Mouse (Mus musculus) hindbrain, embryonic 13.5 days (tissue): ENCODE data around the gene Zc3h12c. TPM values are rescaled to one million over a fixed set of nuclear protein-coding genes. Genes with fewer than 3 reads are reported as not detected.

Experiments used
- ATAC-seq: fragments of 200-750 bp; cut with Nextera tagmentation; 2 replicates; pipeline ENCODE4 v1.8.0; 2017; ENCODE audit warnings: moderate TSS enrichment; ENCODE audit not compliant: low FRiP score
- H3K27ac ChIP-seq: fragments of 300-500 bp; sonication (generic); 2 replicates; pipeline ENCODE4 v1.5.1; 2015; ENCODE audit warnings: inconsistent platforms, mild to moderate bottlenecking, moderate library complexity
- H3K27me3 ChIP-seq: fragments of 300-500 bp; sonication (generic); 2 replicates; pipeline ENCODE4 v1.6.1; 2015; ENCODE audit warnings: mild to moderate bottlenecking, inconsistent platforms
- H3K36me3 ChIP-seq: fragments of 300-500 bp; sonication (generic); 2 replicates; pipeline ENCODE4 v1.6.1; 2015; ENCODE audit warnings: mild to moderate bottlenecking, inconsistent platforms
- H3K4me1 ChIP-seq: fragments of 300-500 bp; sonication (generic); replicated peaks from 2 replicates; pipeline ENCODE4 v1.6.1; 2015; ENCODE audit warnings: inconsistent platforms
- H3K4me2 ChIP-seq: fragments of 300-500 bp; sonication (generic); 2 replicates; pipeline ENCODE4 v1.6.1; 2015; ENCODE audit warnings: inconsistent platforms, mild to moderate bottlenecking, moderate library complexity
- H3K4me3 ChIP-seq: fragments of 300-500 bp; sonication (generic); 2 replicates; pipeline ENCODE4 v1.5.1; 2015; ENCODE audit warnings: mild to moderate bottlenecking, inconsistent platforms
- H3K9ac ChIP-seq: fragments of 300-500 bp; sonication (generic); 2 replicates; pipeline ENCODE4 v1.6.1; 2015; ENCODE audit warnings: mild to moderate bottlenecking, inconsistent platforms
- H3K9me3 ChIP-seq: fragments of 300-500 bp; sonication (generic); 2 replicates; pipeline ENCODE4 v1.6.1; 2016; ENCODE audit warnings: inconsistent platforms
- WGBS: fragments of 180-500 bp; shearing (Covaris S2); methylation state at CpG from one replicate; pipeline ENCODE4 v1.1.7; 2015; 5-methylcytosine and 5-hydroxymethylcytosine counted together
- polyA plus RNA-seq: library from polyadenylated mRNA; unstranded; fragments of >200 nt; fragmentation: Nextera tagmentation; extraction: Ambion mirVana; gene quantifications from 2 replicates; pipeline ENCODE4 v1.2.1, GENCODE M21; 2015

The Zc3h12c gene
- polyA plus RNA-seq = 6.1 and 6.5 TPM in 2 replicates

GRCm38 (mm10) chr9:52167863-52168685, at the start of gene Zc3h12c:
TSS of gene Zc3h12c (minus strand) at chr9:52168572.
- under 1% methylated on average over 61 of the region's 100 CpGs for WGBS
- peak within 1 kb of the TSS; percentile 99 for H3K9ac ChIP-seq
- peak within 1 kb of the TSS; percentile 95 for H3K4me3 ChIP-seq
- H3K36me3 ChIP-seq = no peaks in the 10 kb centered on the region
- H3K4me1 ChIP-seq = peaks cover 32% of the 10 kb centered on the region
- peak; percentile 82 for ATAC-seq
- peak within 1 kb of the TSS; percentile 99 for H3K27ac ChIP-seq
- H3K9me3 ChIP-seq = no peaks in the 10 kb centered on the region
- no peaks in the 10 kb centered on the region for H3K27me3 ChIP-seq
- H3K4me2 ChIP-seq = peak within 1 kb of the TSS; percentile 70

GRCm38 (mm10) chr9:52217636-52218035, 49.3 kb upstream of the Zc3h12c start:
- no peaks in the 10 kb centered on the region for H3K9me3 ChIP-seq

GRCm38 (mm10) chr9:52215291-52215690, 46.9 kb upstream of the Zc3h12c start:
- Histone ChIP-seq H3K27me3 (no peaks in the 10 kb centered on the region), H3K9me3 (no peaks in the 10 kb centered on the region), H3K4me1 (no peaks in the 10 kb centered on the region), H3K36me3 (no peaks in the 10 kb centered on the region), H3K27ac (no peak overlapping the region), H3K4me2 (no peak overlapping the region), H3K9ac (no peak overlapping the region), H3K4me3 (no peak overlapping the region)
- WGBS = 89% methylated on average over 3 of the region's 3 CpGs
- no peak for ATAC-seq

More at GRCm38 (mm10) chr9:52217636-52218035, 49.3 kb upstream of the Zc3h12c start:
- Histone ChIP-seq H3K4me3 (no peak overlapping the region), H3K36me3 (no peaks in the 10 kb centered on the region), H3K9ac (no peak overlapping the region), H3K27me3 (no peaks in the 10 kb centered on the region), H3K4me1 (0 out of 2 replicates have a peak, but pooled peaks cover 4% of the 10 kb centered on the region), H3K27ac (no peak overlapping the region), H3K4me2 (no peak overlapping the region)
- 79% methylated on average over 4 of the region's 4 CpGs for WGBS
- ATAC-seq = no peak

GRCm38 (mm10) chr9:52212416-52212815, 44.0 kb upstream of the Zc3h12c start:
- no peaks in the 10 kb centered on the region for H3K4me1 ChIP-seq
- H3K27me3 ChIP-seq = no peaks in the 10 kb centered on the region
- no peaks in the 10 kb centered on the region for H3K9me3 ChIP-seq
- ATAC-seq = no peak
- no peaks in the 10 kb centered on the region for H3K36me3 ChIP-seq
- no peak overlapping the region for H3K4me3 ChIP-seq
- H3K27ac ChIP-seq = no peak overlapping the region
- H3K4me2 ChIP-seq = no peak overlapping the region
- no peak overlapping the region for H3K9ac ChIP-seq
- WGBS = 85% methylated on average over 6 of the region's 6 CpGs

GRCm38 (mm10) chr9:52208510-52209030, 40.2 kb upstream of the Zc3h12c start:
- no peak overlapping the region for H3K4me2 ChIP-seq
- H3K9me3 ChIP-seq = no peaks in the 10 kb centered on the region
- no peaks in the 10 kb centered on the region for H3K4me1 ChIP-seq
- no peaks in the 10 kb centered on the region for H3K36me3 ChIP-seq
- no peak overlapping the region for H3K4me3 ChIP-seq
- no peak overlapping the region for H3K27ac ChIP-seq
- no peaks in the 10 kb centered on the region for H3K27me3 ChIP-seq
- WGBS = 77% methylated on average over 3 of the region's 3 CpGs
- no peak for ATAC-seq
- no peak overlapping the region for H3K9ac ChIP-seq

- H3K4me3 ChIP-seq = no peak overlapping the region
- H3K27me3 ChIP-seq = no peaks in the 10 kb centered on the region
- WGBS = 74% methylated on average over 4 of the region's 4 CpGs
- no peak overlapping the region for H3K27ac ChIP-seq
- no peak for ATAC-seq
- no peaks in the 10 kb centered on the region for H3K36me3 ChIP-seq
- H3K4me2 ChIP-seq = no peak overlapping the region
- H3K4me1 ChIP-seq = no peaks in the 10 kb centered on the region
- H3K9ac ChIP-seq = no peak overlapping the region
- no peaks in the 10 kb centered on the region for H3K9me3 ChIP-seq
These were observed 34.8 kb upstream of the Zc3h12c start for GRCm38 (mm10) chr9:52203189-52203588.

- H3K36me3 ChIP-seq = no peaks in the 10 kb centered on the region
- H3K9ac ChIP-seq = no peak overlapping the region
- no peaks in the 10 kb centered on the region for H3K27me3 ChIP-seq
- no peak overlapping the region for H3K4me3 ChIP-seq
- no peak overlapping the region for H3K27ac ChIP-seq
- no peak overlapping the region for H3K4me2 ChIP-seq
- no peaks in the 10 kb centered on the region for H3K4me1 ChIP-seq
- 82% methylated on average over 4 of the region's 4 CpGs for WGBS
- H3K9me3 ChIP-seq = no peaks in the 10 kb centered on the region
- ATAC-seq = no peak
These were observed 31.9 kb upstream of the Zc3h12c start for GRCm38 (mm10) chr9:52200271-52200670.

GRCm38 (mm10) chr9:52195853-52196252, 27.5 kb upstream of the Zc3h12c start:
- H3K36me3 ChIP-seq = no peaks in the 10 kb centered on the region
- no peak overlapping the region for H3K4me2 ChIP-seq
- H3K27ac ChIP-seq = no peak overlapping the region
- no peak overlapping the region for H3K4me3 ChIP-seq
- H3K9ac ChIP-seq = no peak overlapping the region
- WGBS = 84% methylated on average over 3 of the region's 3 CpGs
- H3K9me3 ChIP-seq = no peaks in the 10 kb centered on the region
- no peak for ATAC-seq
- H3K27me3 ChIP-seq = no peaks in the 10 kb centered on the region
- H3K4me1 ChIP-seq = no peaks in the 10 kb centered on the region

- no peaks in the 10 kb centered on the region for H3K27me3 ChIP-seq
- no peak overlapping the region for H3K4me2 ChIP-seq
- WGBS = 88% methylated on average over 5 of the region's 5 CpGs
- H3K27ac ChIP-seq = no peak overlapping the region
- H3K4me1 ChIP-seq = no peaks in the 10 kb centered on the region
- no peak overlapping the region for H3K4me3 ChIP-seq
- H3K36me3 ChIP-seq = no peaks in the 10 kb centered on the region
- no peak overlapping the region for H3K9ac ChIP-seq
- ATAC-seq = no peak
- H3K9me3 ChIP-seq = no peaks in the 10 kb centered on the region
These were observed 25.5 kb upstream of the Zc3h12c start for GRCm38 (mm10) chr9:52193851-52194250.

GRCm38 (mm10) chr9:52190907-52191306, 22.5 kb upstream of the Zc3h12c start:
- no peak for ATAC-seq
- no peaks in the 10 kb centered on the region for H3K36me3 ChIP-seq
- no peak overlapping the region for H3K9ac ChIP-seq
- no peaks in the 10 kb centered on the region for H3K27me3 ChIP-seq
- no peaks in the 10 kb centered on the region for H3K9me3 ChIP-seq
- 91% methylated on average over 4 of the region's 4 CpGs for WGBS
- H3K4me2 ChIP-seq = no peak overlapping the region
- H3K4me3 ChIP-seq = no peak overlapping the region
- H3K27ac ChIP-seq = no peak overlapping the region
- H3K4me1 ChIP-seq = peaks cover 7% of the 10 kb centered on the region

- Histone ChIP-seq H3K27ac (peak overlapping the region; percentile 73), H3K36me3 (no peaks in the 10 kb centered on the region)
These were observed 19.7 kb upstream of the Zc3h12c start for GRCm38 (mm10) chr9:52188106-52188505.

GRCm38 (mm10) chr9:52186296-52186941, 18.0 kb upstream of the Zc3h12c start:
- WGBS = 85% methylated on average over 3 of the region's 3 CpGs
- H3K9me3 ChIP-seq = 0 out of 2 replicates have a peak, but pooled peaks cover 4% of the 10 kb centered on the region
- H3K4me2 ChIP-seq = no peak overlapping the region
- H3K27ac ChIP-seq = no peak overlapping the region
- no peak overlapping the region for H3K9ac ChIP-seq
- ATAC-seq = no peak
- no peaks in the 10 kb centered on the region for H3K36me3 ChIP-seq
- H3K4me3 ChIP-seq = no peak overlapping the region
- H3K4me1 ChIP-seq = peaks cover 7% of the 10 kb centered on the region
- no peaks in the 10 kb centered on the region for H3K27me3 ChIP-seq

More at GRCm38 (mm10) chr9:52188106-52188505, 19.7 kb upstream of the Zc3h12c start:
- 0 out of 2 replicates have a peak, but pooled peaks cover 4% of the 10 kb centered on the region for H3K9me3 ChIP-seq
- ATAC-seq = peak; percentile 84
- peak overlapping the region; percentile 40 for H3K4me2 ChIP-seq
- peaks cover 7% of the 10 kb centered on the region for H3K4me1 ChIP-seq
- H3K27me3 ChIP-seq = no peaks in the 10 kb centered on the region
- H3K9ac ChIP-seq = peak overlapping the region; percentile 25; the same call in 1 of the 2 replicates
- H3K4me3 ChIP-seq = no peak overlapping the region
- WGBS = 9% methylated on average over 8 of the region's 8 CpGs
